Mouse (Mus musculus): ENCODE measurements around the gene Ccdc85b.
"Not testable (repeated sequence)": the region's sequence is repeated elsewhere in the genome, so short reads cannot be mapped to it uniquely, and the experiment has no call there.

Ccdc85b gene

GRCm38 (mm10) chr19:5457746-5458442 lies at the start of gene Ccdc85b:
Ccdc85b (minus strand) TSS chr19:5457894.
- DNase-seq (ENCODE audit: low read depth, low spot score), result peak; percentile 23
- no peaks in the 10 kb centered on the region; the same call in 1 of the 2 replicates for H3K36me3 ChIP-seq (ENCODE audit: control insufficient read depth, insufficient read depth, low read length, poor library complexity, severe bottlenecking)
- no peaks in the 10 kb centered on the region for H3K27me3 ChIP-seq (ENCODE audit: control insufficient read depth, insufficient read depth, low read length, poor library complexity, severe bottlenecking)

- no peaks in the 10 kb centered on the region; the same call in 1 of the 2 replicates for H3K36me3 ChIP-seq (ENCODE audit: control insufficient read depth, insufficient read depth, low read length, poor library complexity, severe bottlenecking)
- DNase-seq (ENCODE audit: low read depth, low spot score), result no peak
- H3K27me3 ChIP-seq (ENCODE audit: control insufficient read depth, insufficient read depth, low read length, poor library complexity, severe bottlenecking), result no peaks in the 10 kb centered on the region
Observed at GRCm38 (mm10) chr19:5503687-5504086, 46.0 kb upstream of the Ccdc85b start, which contains the start of gene 1700020D05Rik. 1700020D05Rik (minus strand) TSS chr19:5503787.

- Histone ChIP-seq H3K36me3 (ENCODE audit: control insufficient read depth, insufficient read depth, low read length, poor library complexity, severe bottlenecking) (peaks cover 6% of the 10 kb centered on the region), H3K27me3 (ENCODE audit: control insufficient read depth, insufficient read depth, low read length, poor library complexity, severe bottlenecking) (no peaks in the 10 kb centered on the region)
- no peak for DNase-seq (ENCODE audit: low read depth, low spot score)
Observed at GRCm38 (mm10) chr19:5500330-5500875, 42.7 kb upstream of the Ccdc85b start.

GRCm38 (mm10) chr19:5496052-5496370 lies 38.3 kb upstream of the Ccdc85b start:
- Histone ChIP-seq H3K27me3 (ENCODE audit: control insufficient read depth, insufficient read depth, low read length, poor library complexity, severe bottlenecking) (no peaks in the 10 kb centered on the region), H3K36me3 (ENCODE audit: control insufficient read depth, insufficient read depth, low read length, poor library complexity, severe bottlenecking) (peaks cover 20% of the 10 kb centered on the region)
- no peak for DNase-seq (ENCODE audit: low read depth, low spot score)

- no peak for DNase-seq (ENCODE audit: low read depth, low spot score)
- Histone ChIP-seq H3K27me3 (ENCODE audit: control insufficient read depth, insufficient read depth, low read length, poor library complexity, severe bottlenecking) (no peaks in the 10 kb centered on the region), H3K36me3 (ENCODE audit: control insufficient read depth, insufficient read depth, low read length, poor library complexity, severe bottlenecking) (peaks cover 20% of the 10 kb centered on the region)
Observed at GRCm38 (mm10) chr19:5495353-5496051, 37.8 kb upstream of the Ccdc85b start.

GRCm38 (mm10) chr19:5494314-5494713 lies 36.6 kb upstream of the Ccdc85b start:
- no peak for DNase-seq (ENCODE audit: low read depth, low spot score)
- no peaks in the 10 kb centered on the region for H3K27me3 ChIP-seq (ENCODE audit: control insufficient read depth, insufficient read depth, low read length, poor library complexity, severe bottlenecking)
- peaks cover 20% of the 10 kb centered on the region for H3K36me3 ChIP-seq (ENCODE audit: control insufficient read depth, insufficient read depth, low read length, poor library complexity, severe bottlenecking)

GRCm38 (mm10) chr19:5493301-5493721 lies 35.6 kb upstream of the Ccdc85b start:
- H3K27me3 ChIP-seq (ENCODE audit: control insufficient read depth, insufficient read depth, low read length, poor library complexity, severe bottlenecking), result not testable (repeated sequence)
- DNase-seq (ENCODE audit: low read depth, low spot score), result peak; percentile 65
- peaks cover 20% of the 10 kb centered on the region for H3K36me3 ChIP-seq (ENCODE audit: control insufficient read depth, insufficient read depth, low read length, poor library complexity, severe bottlenecking)

- DNase-seq (ENCODE audit: low read depth, low spot score), result no peak
- H3K36me3 ChIP-seq (ENCODE audit: control insufficient read depth, insufficient read depth, low read length, poor library complexity, severe bottlenecking), result peaks cover 19% of the 10 kb centered on the region
- no peaks in the 10 kb centered on the region for H3K27me3 ChIP-seq (ENCODE audit: control insufficient read depth, insufficient read depth, low read length, poor library complexity, severe bottlenecking)
Observed at GRCm38 (mm10) chr19:5492641-5493040, 34.9 kb upstream of the Ccdc85b start.

GRCm38 (mm10) chr19:5490898-5491708 lies 33.4 kb upstream of the Ccdc85b start:
- H3K36me3 ChIP-seq (ENCODE audit: control insufficient read depth, insufficient read depth, low read length, poor library complexity, severe bottlenecking), result peaks cover 14% of the 10 kb centered on the region
- DNase-seq (ENCODE audit: low read depth, low spot score), result peak; percentile 91

GRCm38 (mm10) chr19:5490313-5490897 lies 32.7 kb upstream of the Ccdc85b start, which contains the start of gene Cfl1:
Cfl1 (plus strand) TSS chr19:5490455.
- DNase-seq (ENCODE audit: low read depth, low spot score), result peak; percentile 96
- H3K36me3 ChIP-seq (ENCODE audit: control insufficient read depth, insufficient read depth, low read length, poor library complexity, severe bottlenecking), result peaks cover 14% of the 10 kb centered on the region
- no peaks in the 10 kb centered on the region for H3K27me3 ChIP-seq (ENCODE audit: control insufficient read depth, insufficient read depth, low read length, poor library complexity, severe bottlenecking)

More at GRCm38 (mm10) chr19:5490898-5491708, 33.4 kb upstream of the Ccdc85b start:
- no peaks in the 10 kb centered on the region for H3K27me3 ChIP-seq (ENCODE audit: control insufficient read depth, insufficient read depth, low read length, poor library complexity, severe bottlenecking)

GRCm38 (mm10) chr19:5489721-5490120 lies 32.0 kb upstream of the Ccdc85b start:
- peaks cover 12% of the 10 kb centered on the region for H3K36me3 ChIP-seq (ENCODE audit: control insufficient read depth, insufficient read depth, low read length, poor library complexity, severe bottlenecking)
- not testable (repeated sequence) for H3K27me3 ChIP-seq (ENCODE audit: control insufficient read depth, insufficient read depth, low read length, poor library complexity, severe bottlenecking); DNase-seq (ENCODE audit: low read depth, low spot score)

GRCm38 (mm10) chr19:5488878-5489571 lies 31.3 kb upstream of the Ccdc85b start:
- H3K27me3 ChIP-seq (ENCODE audit: control insufficient read depth, insufficient read depth, low read length, poor library complexity, severe bottlenecking), result no peaks in the 10 kb centered on the region
- peak; percentile 96 for DNase-seq (ENCODE audit: low read depth, low spot score)
- peaks cover 12% of the 10 kb centered on the region for H3K36me3 ChIP-seq (ENCODE audit: control insufficient read depth, insufficient read depth, low read length, poor library complexity, severe bottlenecking)

- no peaks in the 10 kb centered on the region for H3K27me3 ChIP-seq (ENCODE audit: control insufficient read depth, insufficient read depth, low read length, poor library complexity, severe bottlenecking)
- peaks cover 8% of the 10 kb centered on the region for H3K36me3 ChIP-seq (ENCODE audit: control insufficient read depth, insufficient read depth, low read length, poor library complexity, severe bottlenecking)
- peak; percentile 97 for DNase-seq (ENCODE audit: low read depth, low spot score)
Observed at GRCm38 (mm10) chr19:5487768-5488550, 30.3 kb upstream of the Ccdc85b start, which contains the start of gene Mus81. Mus81 (minus strand) TSS chr19:5488402.
